Mouse (Mus musculus) brain, embryonic 14.5 days (tissue): Measurements from ENCODE around the gene Cmtm5.

ENCODE experiments used
- CTCF ChIP-seq: fragments of 200-500 bp; IDR thresholded peaks from 2 replicates; pipeline ENCODE4 v1.5.1; 2012; ENCODE audit warnings: inconsistent platforms, mild to moderate bottlenecking, moderate library complexity, borderline replicate concordance; ENCODE audit not compliant: insufficient read depth, insufficient read length; ENCODE audit errors: extremely low read depth
- POLR2A ChIP-seq: fragments of 200-500 bp; IDR thresholded peaks from 2 replicates; pipeline ENCODE4 v1.6.1; 2012; ENCODE audit warnings: mild to moderate bottlenecking, inconsistent platforms, borderline replicate concordance; ENCODE audit not compliant: poor library complexity, insufficient read depth, insufficient read length, severe bottlenecking; ENCODE audit errors: extremely low read depth

- TF ChIP-seq POLR2A (no peak), CTCF (peak; percentile 66; the same call in 1 of the 2 replicates)
Observed at GRCm38 (mm10) chr14:54900383-54900782, 35.7 kb upstream of the Cmtm5 start.
